Mouse (Mus musculus): ENCODE measurements around the gene Plin2. TPM values are rescaled to one million over a fixed set of nuclear protein-coding genes. Genes with fewer than 3 reads are reported as not detected.
A peak's percentile ranks its signal among the peaks of the same experiment; 100 is the strongest.
"Not testable (repeated sequence)": the region's sequence is repeated elsewhere in the genome, so short reads cannot be mapped to it uniquely, and the experiment has no call there.

Plin2 gene
- total and polyA plus RNA-seq, 2 experiments from 2014 or later: 37.3 to 42.7 TPM

DNA sequence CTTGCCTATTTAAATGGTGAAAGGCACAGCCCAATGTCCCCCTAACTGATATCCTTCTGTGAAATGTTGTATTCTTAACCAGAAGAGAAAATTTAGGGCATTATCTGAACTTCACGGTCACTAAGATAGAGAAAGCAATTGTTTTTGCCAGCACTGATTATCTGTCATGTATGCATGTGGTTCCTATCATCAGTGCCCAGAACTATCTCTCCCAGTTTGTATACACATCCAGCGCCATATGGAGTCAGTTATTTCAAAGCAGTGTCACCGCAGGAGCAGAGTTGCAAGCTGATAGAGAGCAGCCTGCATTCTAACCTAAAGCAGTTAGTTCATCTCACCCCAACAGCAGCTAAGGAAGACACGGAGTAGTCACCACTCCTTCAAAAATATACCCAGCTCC is 5.9 kb downstream of the Plin2 start:
- TF ChIP-seq CTCF (IDR thresholded peaks at IDR 0.05; ENCODE audit: low read depth): no peak
- no peaks in the 10 kb centered on the region for H3K27me3 ChIP-seq (ENCODE audit: insufficient read depth, low read length)
- DNase-seq (ENCODE audit: low spot score): no peak
- H3K9me3 ChIP-seq (ENCODE audit: low read length): no peaks in the 10 kb centered on the region
- H3K9ac ChIP-seq (replicated peaks; ENCODE audit: low read length): no peak overlapping the region
- H3K4me1 ChIP-seq (ENCODE audit: insufficient read depth, low read length): no peaks in the 10 kb centered on the region
- no peak overlapping the region for H3K27ac ChIP-seq
- no peak overlapping the region for H3K4me3 ChIP-seq (ENCODE audit: low read length)
- no peak for ATAC-seq
- no peak overlapping the region for H3K4me2 ChIP-seq (ENCODE audit: low read depth, low read length)
- H3K36me3 ChIP-seq (ENCODE audit: insufficient read depth, low read length): peaks cover 18% of the 10 kb centered on the region
- WGBS: 82% methylated on average over 4 of the region's 4 CpGs

DNA sequence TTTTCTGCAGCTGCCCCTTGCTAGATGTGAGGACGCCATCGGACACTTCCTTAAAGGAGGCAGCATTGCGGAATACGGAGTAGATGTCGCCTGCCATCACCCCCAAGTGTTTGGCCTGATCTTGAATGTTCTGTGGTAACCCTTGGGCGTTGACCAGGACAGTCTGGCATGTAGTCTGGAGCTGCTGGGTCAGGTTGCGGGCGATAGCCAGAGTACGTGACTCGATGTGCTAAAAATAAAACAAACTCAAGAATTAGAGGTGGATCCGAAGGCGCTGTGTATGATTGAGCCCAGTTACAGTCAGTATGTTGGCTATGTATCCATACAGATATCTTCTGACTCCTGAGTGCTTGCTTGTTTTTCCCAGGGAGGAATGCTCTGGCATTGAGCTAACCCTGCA is 12.7 kb downstream of the Plin2 start:
- TF ChIP-seq CTCF (IDR thresholded peaks at IDR 0.05; ENCODE audit: low read depth): no peak
- Histone ChIP-seq H3K36me3 (ENCODE audit: insufficient read depth, low read length) (peaks cover 30% of the 10 kb centered on the region), H3K27ac (no peak overlapping the region), H3K27me3 (ENCODE audit: insufficient read depth, low read length) (no peaks in the 10 kb centered on the region), H3K9ac (replicated peaks; ENCODE audit: low read length) (no peak overlapping the region), H3K4me1 (ENCODE audit: insufficient read depth, low read length) (no peaks in the 10 kb centered on the region), H3K4me2 (ENCODE audit: low read depth, low read length) (no peak overlapping the region), H3K4me3 (ENCODE audit: low read length) (no peak overlapping the region), H3K9me3 (ENCODE audit: low read length) (no peaks in the 10 kb centered on the region)
- ATAC-seq: no peak
- no peak for DNase-seq (ENCODE audit: low spot score)
- WGBS: 98% methylated on average over 12 of the region's 12 CpGs

DNA sequence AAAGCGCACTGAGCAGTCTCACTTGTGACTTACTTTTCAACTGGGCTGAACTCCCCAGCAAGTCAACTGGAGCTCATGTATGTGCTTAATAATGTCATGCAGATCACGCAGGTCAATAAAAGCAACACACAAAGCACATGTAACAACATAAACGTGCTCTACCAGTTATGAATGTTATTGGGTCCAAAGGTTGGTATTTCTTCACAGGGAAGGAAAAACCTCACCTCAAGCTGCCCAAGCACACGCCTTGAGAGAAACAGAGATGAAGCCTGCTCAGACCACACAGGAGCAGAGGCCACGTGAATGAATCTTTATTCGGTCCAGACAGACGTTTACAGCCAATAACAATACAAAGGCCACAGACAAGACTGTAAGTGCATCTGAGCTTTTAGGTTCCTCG is 13.4 kb downstream of the Plin2 start:
- H3K9ac ChIP-seq (replicated peaks; ENCODE audit: low read length); H3K27ac ChIP-seq; DNase-seq (ENCODE audit: low spot score); H3K4me2 ChIP-seq (ENCODE audit: low read depth, low read length); ATAC-seq; H3K4me1 ChIP-seq (ENCODE audit: insufficient read depth, low read length); H3K27me3 ChIP-seq (ENCODE audit: insufficient read depth, low read length); H3K9me3 ChIP-seq (ENCODE audit: low read length); H3K4me3 ChIP-seq (ENCODE audit: low read length): not testable (repeated sequence)
- peaks cover 26% of the 10 kb centered on the region for H3K36me3 ChIP-seq (ENCODE audit: insufficient read depth, low read length)
- WGBS: 93% methylated on average over 8 of the region's 8 CpGs

DNA sequence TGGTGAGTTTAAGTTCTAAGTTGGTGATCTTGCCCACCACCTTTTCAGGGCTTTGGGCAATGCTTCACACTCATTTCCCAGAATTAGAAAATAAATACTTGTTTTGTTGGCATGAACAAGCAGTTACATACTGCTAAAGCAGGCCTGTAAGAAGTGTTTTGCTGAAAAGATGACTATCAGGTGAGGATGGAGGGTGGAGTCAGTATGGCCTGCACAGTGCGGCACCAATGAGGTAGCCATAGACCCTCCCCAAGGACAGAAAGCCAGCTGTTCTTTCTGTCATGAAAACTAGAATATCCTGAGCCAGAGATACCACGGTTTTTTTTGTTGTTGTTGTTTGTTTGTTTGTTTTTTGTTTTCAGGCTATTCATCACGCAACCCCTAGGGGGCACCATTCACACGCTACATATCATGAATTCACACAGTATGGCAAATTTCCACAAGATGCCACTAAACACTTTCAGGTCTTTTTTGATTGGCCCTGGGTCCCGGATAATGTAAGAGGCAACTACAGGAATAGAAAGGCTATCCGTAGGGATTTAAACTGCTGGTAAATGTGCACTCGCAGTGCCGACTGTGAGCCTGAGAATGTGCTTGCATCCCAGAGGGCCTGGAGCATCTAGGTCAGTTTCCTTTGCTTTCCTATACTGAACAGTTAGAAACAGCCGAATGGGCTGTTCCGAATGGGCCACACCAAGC is 18.0 kb downstream of the Plin2 start:
- Histone ChIP-seq H3K4me1 (ENCODE audit: insufficient read depth, low read length) (no peaks in the 10 kb centered on the region), H3K9me3 (ENCODE audit: low read length) (no peaks in the 10 kb centered on the region), H3K9ac (replicated peaks; ENCODE audit: low read length) (no peak overlapping the region), H3K4me3 (ENCODE audit: low read length) (no peak overlapping the region), H3K27ac (no peak overlapping the region), H3K36me3 (ENCODE audit: insufficient read depth, low read length) (peaks cover under 1% of the 10 kb centered on the region; the same call in 1 of the 2 replicates), H3K4me2 (ENCODE audit: low read depth, low read length) (no peak overlapping the region), H3K27me3 (ENCODE audit: insufficient read depth, low read length) (no peaks in the 10 kb centered on the region)
- 69% methylated on average over 10 of the region's 10 CpGs for WGBS
- peak; percentile 65 for TF ChIP-seq CTCF (IDR thresholded peaks at IDR 0.05; ENCODE audit: low read depth)
- DNase-seq (ENCODE audit: low spot score) (peak; percentile 54), ATAC-seq (no peak)

DNA sequence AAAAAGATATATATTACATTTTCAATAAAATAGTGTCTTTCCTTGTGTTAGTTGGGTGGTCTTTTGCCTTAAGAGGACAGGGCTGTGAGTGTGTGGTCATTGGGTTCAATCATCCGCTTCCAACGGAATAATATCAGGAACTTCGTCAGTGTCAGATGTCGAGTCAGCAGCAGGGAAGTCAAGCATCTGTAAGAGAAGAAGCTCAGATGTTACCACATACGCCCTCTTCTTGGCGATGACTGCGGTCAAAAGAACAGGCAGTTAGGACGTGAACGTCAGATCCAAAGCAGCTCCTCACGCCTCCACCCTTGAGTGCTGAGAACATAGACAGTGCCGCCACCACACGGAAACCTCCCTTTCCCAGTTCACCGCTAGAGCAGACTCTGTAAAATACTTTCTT is 21.5 kb downstream of the Plin2 start:
- not testable (repeated sequence) for H3K4me2 ChIP-seq (ENCODE audit: low read depth, low read length); H3K4me3 ChIP-seq (ENCODE audit: low read length); H3K36me3 ChIP-seq (ENCODE audit: insufficient read depth, low read length); H3K9me3 ChIP-seq (ENCODE audit: low read length); H3K9ac ChIP-seq (replicated peaks; ENCODE audit: low read length); H3K27me3 ChIP-seq (ENCODE audit: insufficient read depth, low read length); H3K27ac ChIP-seq; ATAC-seq; H3K4me1 ChIP-seq (ENCODE audit: insufficient read depth, low read length); DNase-seq (ENCODE audit: low spot score)
- 94% methylated on average over 10 of the region's 13 CpGs for WGBS

DNA sequence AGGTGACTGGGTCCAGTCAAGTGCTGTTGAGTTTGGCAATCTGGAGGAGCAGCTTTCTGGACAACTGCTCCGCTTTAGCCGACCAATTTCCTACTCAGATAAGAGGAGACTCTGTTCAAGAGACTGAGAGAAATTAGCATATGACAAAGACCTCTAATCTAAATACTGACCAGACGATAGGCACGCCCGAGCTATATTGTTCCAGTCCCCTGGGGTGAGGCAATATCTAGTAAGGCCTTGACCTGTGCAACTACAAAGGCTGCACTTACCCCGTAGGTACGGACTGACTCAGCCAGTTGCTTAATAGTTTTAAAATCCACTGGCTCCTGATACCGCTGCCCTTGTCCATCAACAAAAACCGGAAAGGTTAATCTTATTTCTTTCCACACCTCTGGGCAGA is 32.3 kb downstream of the Plin2 start:
- H3K9ac ChIP-seq (replicated peaks; ENCODE audit: low read length); H3K27ac ChIP-seq; ATAC-seq; H3K4me3 ChIP-seq (ENCODE audit: low read length); H3K36me3 ChIP-seq (ENCODE audit: insufficient read depth, low read length); H3K4me2 ChIP-seq (ENCODE audit: low read depth, low read length); H3K4me1 ChIP-seq (ENCODE audit: insufficient read depth, low read length); H3K9me3 ChIP-seq (ENCODE audit: low read length); DNase-seq (ENCODE audit: low spot score); H3K27me3 ChIP-seq (ENCODE audit: insufficient read depth, low read length): not testable (repeated sequence)
- 90% methylated on average over 9 of the region's 9 CpGs for WGBS

DNA sequence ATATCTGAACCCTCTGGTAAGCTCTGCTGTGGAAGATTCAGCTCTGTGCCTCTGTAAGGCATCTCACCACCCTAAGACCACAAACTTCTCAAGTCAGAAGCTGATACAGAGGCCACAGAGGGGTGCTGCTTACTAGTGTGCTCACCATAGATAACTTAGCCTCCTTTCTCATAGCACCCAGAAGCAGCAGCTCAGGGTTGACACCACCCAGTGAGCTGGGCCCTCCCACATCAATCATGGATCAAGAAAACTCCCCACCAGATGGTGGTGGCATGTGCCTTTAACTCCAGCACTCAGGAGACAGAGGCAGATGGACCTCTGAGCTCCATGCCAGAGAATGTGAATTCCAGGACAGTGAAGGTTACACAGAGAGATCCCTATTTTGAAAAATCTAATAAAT is 35.0 kb downstream of the Plin2 start:
- not testable (repeated sequence) for H3K4me2 ChIP-seq (ENCODE audit: low read depth, low read length); H3K36me3 ChIP-seq (ENCODE audit: insufficient read depth, low read length); H3K9me3 ChIP-seq (ENCODE audit: low read length); H3K9ac ChIP-seq (replicated peaks; ENCODE audit: low read length); H3K27ac ChIP-seq; ATAC-seq; H3K4me1 ChIP-seq (ENCODE audit: insufficient read depth, low read length); DNase-seq (ENCODE audit: low spot score); H3K27me3 ChIP-seq (ENCODE audit: insufficient read depth, low read length); H3K4me3 ChIP-seq (ENCODE audit: low read length)

DNA sequence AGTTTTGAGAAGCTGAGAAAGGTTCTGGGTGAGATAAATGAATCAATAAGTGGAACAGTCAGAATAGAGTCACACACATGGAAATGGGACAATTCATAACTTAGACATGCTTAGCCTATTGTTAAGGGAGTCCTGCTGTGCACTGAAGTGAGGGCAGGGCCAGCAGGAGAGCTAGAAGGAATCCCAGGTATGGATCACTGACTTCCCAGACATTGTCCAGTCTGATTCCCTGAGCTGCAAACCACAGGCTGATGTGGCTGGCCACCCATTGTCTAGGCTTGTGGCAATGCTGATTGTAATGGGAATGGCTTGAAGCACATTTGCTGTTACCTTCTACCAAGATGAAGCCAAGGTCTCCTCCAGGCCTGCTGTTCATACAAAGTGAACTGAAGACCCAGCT is 35.5 kb downstream of the Plin2 start:
- H3K4me1 ChIP-seq (ENCODE audit: insufficient read depth, low read length); H3K36me3 ChIP-seq (ENCODE audit: insufficient read depth, low read length); H3K9ac ChIP-seq (replicated peaks; ENCODE audit: low read length); H3K27me3 ChIP-seq (ENCODE audit: insufficient read depth, low read length); DNase-seq (ENCODE audit: low spot score); H3K4me2 ChIP-seq (ENCODE audit: low read depth, low read length); H3K9me3 ChIP-seq (ENCODE audit: low read length); H3K4me3 ChIP-seq (ENCODE audit: low read length); ATAC-seq; H3K27ac ChIP-seq: not testable (repeated sequence)

DNA sequence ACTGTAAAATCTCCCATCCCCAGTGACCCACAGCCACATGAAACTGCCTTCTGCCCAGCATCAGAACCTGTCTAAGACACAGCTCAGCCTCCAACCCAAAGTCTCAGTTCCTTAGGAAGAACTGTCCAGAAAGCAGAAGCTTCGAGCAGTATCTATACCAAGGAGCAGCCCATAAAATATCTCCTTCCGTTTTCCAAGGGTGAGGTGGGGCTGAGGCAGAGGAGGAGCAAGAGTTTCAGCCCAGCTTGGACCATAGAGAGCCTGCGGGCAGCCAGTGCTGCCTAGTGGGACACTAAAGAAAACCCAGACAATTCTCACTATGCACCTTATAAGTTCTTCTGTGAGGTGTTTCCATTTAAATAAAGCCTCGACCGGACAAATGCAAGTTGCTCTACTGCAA is 37.3 kb downstream of the Plin2 start:
- not testable (repeated sequence) for H3K36me3 ChIP-seq (ENCODE audit: insufficient read depth, low read length); ATAC-seq; H3K27me3 ChIP-seq (ENCODE audit: insufficient read depth, low read length); H3K27ac ChIP-seq; H3K4me2 ChIP-seq (ENCODE audit: low read depth, low read length); H3K4me1 ChIP-seq (ENCODE audit: insufficient read depth, low read length); H3K9ac ChIP-seq (replicated peaks; ENCODE audit: low read length); H3K9me3 ChIP-seq (ENCODE audit: low read length); DNase-seq (ENCODE audit: low spot score); H3K4me3 ChIP-seq (ENCODE audit: low read length)
- WGBS: 72% methylated on average over 4 of the region's 5 CpGs
